Mouse (Mus musculus) kidney, postnatal 0 days (tissue): ENCODE measurements around the gene Nckap5l. TPM values are rescaled to one million over a fixed set of nuclear protein-coding genes. Genes with fewer than 3 reads are reported as not detected.

Experiments used
- ATAC-seq: fragments of 200-750 bp; cut with Nextera tagmentation; replicated peaks from 2 replicates; pipeline ENCODE4 v1.8.0; 2017; ENCODE audit warnings: low read depth, moderate number of reproducible peaks, moderate TSS enrichment, moderate library complexity; ENCODE audit not compliant: low FRiP score
- DNase-seq: peaks from one replicate; pipeline ENCODE4 v3.0.0-alpha.2; 2016; ENCODE audit warnings: low spot score
- H3K27ac ChIP-seq: fragments of 300-500 bp; sonication (generic); 2 replicates; pipeline ENCODE4 v1.5.1; 2014; ENCODE audit warnings: mild to moderate bottlenecking
- H3K27me3 ChIP-seq: fragments of 300-500 bp; sonication (generic); 2 replicates; pipeline ENCODE4 v1.6.1; 2014; ENCODE audit warnings: low read length, mixed read lengths; ENCODE audit not compliant: insufficient read depth
- H3K36me3 ChIP-seq: fragments of 300-500 bp; sonication (generic); 2 replicates; pipeline ENCODE4 v1.6.1; 2014; ENCODE audit warnings: low read length, mixed read lengths; ENCODE audit not compliant: insufficient read depth
- H3K4me1 ChIP-seq: fragments of 300-500 bp; sonication (generic); replicated peaks from 2 replicates; pipeline ENCODE4 v1.6.1; 2014; ENCODE audit warnings: antibody characterized with exemption, low read length, mixed read lengths; ENCODE audit not compliant: insufficient read depth
- H3K4me2 ChIP-seq: fragments of 300-500 bp; sonication (generic); 2 replicates; pipeline ENCODE4 v1.6.1; 2014; ENCODE audit warnings: mild to moderate bottlenecking, low read length, moderate library complexity, mixed read lengths
- H3K4me3 ChIP-seq: fragments of 300-500 bp; sonication (generic); replicated peaks from 2 replicates; pipeline ENCODE4 v1.5.1; 2014; ENCODE audit warnings: low read depth, low read length
- H3K9ac ChIP-seq: fragments of 300-500 bp; sonication (generic); 2 replicates; pipeline ENCODE4 v1.6.1; 2014; ENCODE audit warnings: low read depth, low read length
- H3K9me3 ChIP-seq: fragments of 300-500 bp; sonication (generic); replicated peaks from 2 replicates; pipeline ENCODE4 v1.6.1; 2016; ENCODE audit warnings: low read length, inconsistent platforms, mixed read lengths
- CTCF ChIP-seq: IDR thresholded peaks from 2 replicates; pipeline ENCODE4 v1.5.1; 2016; ENCODE audit warnings: antibody characterized with exemption, low read depth, mild to moderate bottlenecking, moderate library complexity
- whole genome bisulfite sequencing: fragments of 180-500 bp; shearing (Covaris S2); extraction: QIAGEN DNeasy Blood & Tissue Kit; methylation state at CpG from one replicate; pipeline ENCODE4 v1.1.7; 2014; 5-methylcytosine and 5-hydroxymethylcytosine counted together
- polyA plus RNA-seq: library from polyadenylated mRNA; unstranded; fragments of >200 nt; fragmentation: Nextera tagmentation; extraction: Ambion mirVana; gene quantifications from 2 replicates; pipeline ENCODE4 v1.2.1, GENCODE M21; 2015

Gene Nckap5l
- 6.5 and 8.0 TPM in 2 replicates for polyA plus RNA-seq

DNA sequence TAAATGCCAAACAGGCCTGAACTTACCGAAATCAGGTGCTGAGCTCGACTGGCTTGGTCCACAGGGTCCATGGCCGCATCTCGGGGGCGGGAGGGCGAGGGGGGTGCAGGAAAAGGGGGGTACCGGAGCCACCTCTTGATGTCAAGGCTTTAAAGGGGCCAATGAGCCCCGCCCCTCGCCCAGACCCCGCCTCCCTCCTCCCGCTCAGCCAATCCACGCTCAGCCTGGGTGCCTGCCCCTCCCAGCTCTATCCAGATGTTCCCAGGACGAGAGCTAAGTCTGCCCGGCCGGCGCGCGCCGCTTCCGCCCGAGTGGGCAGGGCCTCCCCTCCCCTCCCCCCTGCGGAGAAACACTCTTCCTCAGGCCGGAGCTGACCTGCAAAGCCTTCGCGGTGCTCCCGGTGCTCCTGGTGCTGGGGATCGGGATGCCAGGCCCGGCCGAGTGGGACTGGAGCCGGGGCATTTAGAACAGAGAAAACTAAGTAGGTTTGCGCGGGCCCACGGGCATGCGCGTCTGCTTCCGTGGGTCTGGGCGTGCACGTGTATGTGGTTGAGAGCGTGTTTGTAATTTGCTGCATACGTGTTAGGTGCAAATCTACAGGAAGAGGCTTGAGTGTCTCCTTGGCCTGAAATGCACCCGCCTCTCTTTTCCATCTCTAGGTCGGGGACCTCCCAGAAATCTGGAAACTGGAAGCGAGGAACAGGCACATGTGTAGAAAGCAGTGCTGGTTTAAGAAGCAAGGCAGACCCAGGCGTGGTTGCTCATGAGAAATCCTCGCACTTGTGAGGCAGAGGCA, at the start of gene Nckap5l:
Gene Nckap5l, minus strand, starts transcription at position 143 of the 796 bp plus-strand sequence.
- under 1% methylated on average over 43 of the region's 45 CpGs for WGBS
- peak within 1 kb of the TSS; percentile 81 for H3K9ac ChIP-seq

DNA sequence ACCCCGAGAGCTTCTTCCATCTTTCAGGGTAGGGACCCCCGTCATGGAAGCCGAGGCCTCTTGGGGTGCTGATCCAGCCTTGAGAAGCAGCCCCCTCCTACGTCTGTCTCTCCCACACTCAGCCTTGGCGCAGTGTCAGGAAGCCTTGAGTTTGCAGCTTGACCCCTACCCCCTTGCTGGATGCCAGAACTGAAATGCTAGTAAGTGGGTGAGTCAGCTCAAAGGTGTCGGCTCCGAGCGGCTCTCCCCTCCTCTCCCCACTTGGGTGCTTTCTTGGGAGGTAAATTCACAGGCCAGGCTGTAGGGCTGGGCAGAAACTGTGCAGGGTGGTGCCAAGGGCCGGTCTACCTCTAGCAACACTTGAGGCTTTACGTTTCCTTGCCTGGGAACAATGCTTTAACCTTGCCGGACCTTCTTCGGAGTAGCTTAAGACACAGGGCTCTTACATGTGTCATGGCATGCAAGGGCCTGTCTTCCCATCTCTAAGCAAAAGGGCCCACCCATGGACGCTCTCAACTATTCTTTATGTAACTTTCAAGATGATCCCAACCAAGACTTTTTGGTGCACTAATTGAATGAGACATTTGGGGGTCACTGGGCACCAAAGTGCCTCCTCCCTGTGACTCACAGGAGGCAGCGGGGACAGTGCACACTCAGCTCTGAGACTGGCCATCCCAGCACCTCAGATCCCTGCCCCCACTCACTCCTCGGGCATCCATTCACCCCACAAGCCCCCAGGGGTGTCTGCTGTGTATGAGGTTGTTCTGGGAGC, 48.0 kb upstream of the Nckap5l start:
- no peaks in the 10 kb centered on the region for H3K27me3 ChIP-seq
- H3K36me3 ChIP-seq = no peaks in the 10 kb centered on the region
- peaks cover 12% of the 10 kb centered on the region for H3K4me1 ChIP-seq
- TF ChIP-seq CTCF = no peak
- ATAC-seq (peak; percentile 50; the same call in 1 of the 2 replicates), DNase-seq (peak; percentile 29)
- no peak overlapping the region for H3K4me3 ChIP-seq
- H3K27ac ChIP-seq = no peak overlapping the region
- no peak overlapping the region for H3K9ac ChIP-seq
- H3K4me2 ChIP-seq = no peak overlapping the region
- H3K9me3 ChIP-seq = no peaks in the 10 kb centered on the region
- whole genome bisulfite sequencing = 45% methylated on average over 15 of the region's 15 CpGs

More for the DNA sequence above, at the start of gene Nckap5l:
- Histone ChIP-seq H3K4me2 (peak within 1 kb of the TSS; percentile 90), H3K27ac (peak within 1 kb of the TSS; percentile 90), H3K4me1 (no peaks in the 10 kb centered on the region; the same call in 1 of the 2 replicates), H3K27me3 (no peaks in the 10 kb centered on the region), H3K4me3 (peak within 1 kb of the TSS; percentile 89), H3K9me3 (no peaks in the 10 kb centered on the region), H3K36me3 (no peaks in the 10 kb centered on the region)
- DNase-seq (peak; percentile 97), ATAC-seq (peak; percentile 96)
- TF ChIP-seq CTCF = no peak

DNA sequence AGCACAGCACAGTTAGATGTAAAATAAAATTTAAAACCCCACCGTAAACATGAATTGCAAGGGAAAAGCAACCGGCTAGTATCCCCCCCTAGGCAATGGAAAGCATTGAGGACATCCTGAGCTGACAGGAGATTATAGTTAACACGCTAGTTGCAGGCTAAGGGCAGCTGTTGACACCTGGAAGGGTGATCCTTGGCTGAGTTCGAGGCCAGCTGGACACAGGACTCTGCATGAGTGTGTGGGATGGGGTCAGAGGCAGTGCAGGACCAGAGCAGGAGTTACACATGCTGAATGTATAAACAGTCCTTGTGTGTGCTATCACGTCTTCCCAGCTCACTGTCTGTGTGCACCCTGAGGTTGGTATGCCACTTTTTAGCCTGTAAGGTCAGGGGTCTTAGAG, 45.7 kb upstream of the Nckap5l start:
- Histone ChIP-seq H3K9me3 (no peaks in the 10 kb centered on the region), H3K9ac (no peak overlapping the region), H3K4me2 (no peak overlapping the region), H3K27me3 (no peaks in the 10 kb centered on the region), H3K27ac (no peak overlapping the region; the same call in 1 of the 2 replicates), H3K36me3 (no peaks in the 10 kb centered on the region), H3K4me3 (no peak overlapping the region), H3K4me1 (peaks cover 20% of the 10 kb centered on the region)
- 57% methylated on average over 5 of the region's 5 CpGs for WGBS
- no peak for DNase-seq
- TF ChIP-seq CTCF = no peak
- ATAC-seq = no peak

DNA sequence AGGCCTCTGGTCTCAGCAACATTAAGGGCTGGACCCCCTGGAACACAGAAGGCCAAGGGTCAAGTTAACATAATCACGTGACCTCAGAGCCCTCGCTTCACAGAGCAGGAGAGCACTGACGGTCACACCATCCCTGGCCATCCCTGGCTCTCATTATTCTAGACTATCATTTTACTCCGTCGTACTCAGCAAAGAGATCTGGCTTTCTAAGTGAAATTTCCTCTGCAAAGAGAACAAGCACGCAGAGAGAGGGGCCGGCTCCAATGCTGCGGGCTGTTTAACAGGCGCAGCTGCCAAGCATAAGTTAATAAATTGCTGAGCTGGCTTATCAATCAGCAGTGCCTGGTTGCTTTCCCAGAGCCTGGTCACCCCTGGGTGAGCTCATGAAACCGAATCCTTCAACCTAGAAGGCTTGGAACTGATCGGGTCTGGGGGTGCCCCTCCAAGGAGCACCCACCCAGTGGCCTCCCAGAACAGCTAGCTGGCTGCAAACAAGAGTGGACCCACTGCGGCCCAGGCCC, 44.8 kb upstream of the Nckap5l start:
- ATAC-seq (no peak), DNase-seq (peak; percentile 66)
- H3K9ac ChIP-seq = peak overlapping the region; percentile 9; the same call in 1 of the 2 replicates
- no peak overlapping the region; the same call in 1 of the 2 replicates for H3K4me2 ChIP-seq
- 22% methylated on average over 12 of the region's 12 CpGs for WGBS
- H3K9me3 ChIP-seq = no peaks in the 10 kb centered on the region
- no peak overlapping the region for H3K4me3 ChIP-seq
- no peaks in the 10 kb centered on the region for H3K27me3 ChIP-seq
- no peak for TF ChIP-seq CTCF
- H3K36me3 ChIP-seq = no peaks in the 10 kb centered on the region
- H3K27ac ChIP-seq = peak overlapping the region; percentile 73
- H3K4me1 ChIP-seq = peaks cover 29% of the 10 kb centered on the region

DNA sequence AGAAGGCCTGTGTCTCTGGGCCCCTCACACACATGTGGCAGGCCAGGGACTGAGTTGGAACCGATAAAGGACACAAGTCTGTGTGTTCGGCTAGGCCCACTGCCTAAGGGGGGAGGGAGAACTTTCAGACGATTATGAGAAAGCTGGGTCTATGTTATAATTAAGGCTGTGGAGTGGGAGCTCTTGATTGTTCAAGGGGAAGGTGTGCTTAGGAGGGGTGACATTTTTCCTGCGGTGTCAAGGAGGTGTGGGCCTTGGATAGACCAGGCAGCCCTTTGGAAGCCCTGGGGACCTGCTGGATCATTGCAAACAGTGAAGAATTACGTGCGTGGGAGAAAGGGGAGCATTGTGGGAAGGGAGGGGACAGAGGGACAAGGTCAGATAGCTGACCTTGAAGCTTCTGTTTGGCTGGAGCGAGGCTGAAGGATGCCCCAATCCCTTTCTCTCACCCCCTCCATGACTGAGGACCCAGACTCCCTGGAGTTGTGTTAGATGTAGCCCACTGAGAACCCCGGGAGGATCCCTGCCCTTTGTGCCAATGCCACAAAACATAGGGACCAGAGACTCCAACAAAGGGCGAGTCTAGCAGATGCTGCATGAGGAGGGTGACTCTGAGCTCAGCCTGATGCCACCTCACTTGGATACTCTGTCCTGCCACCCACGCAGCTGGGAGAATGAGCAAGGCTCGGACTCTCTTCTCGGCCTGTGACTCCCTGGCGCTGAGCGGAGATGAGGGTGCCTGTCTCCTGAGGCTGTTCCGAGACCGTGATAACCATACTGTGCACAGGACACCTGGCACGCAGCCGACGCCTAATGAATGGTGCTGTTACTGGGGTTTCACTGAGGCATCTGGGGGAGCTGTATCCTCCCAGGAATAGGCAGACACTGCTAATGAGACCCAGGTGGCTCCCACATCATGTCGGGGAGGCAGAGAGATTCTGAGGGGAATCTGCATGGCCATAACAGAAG, 44.0 kb upstream of the Nckap5l start:
- Histone ChIP-seq H3K4me1 (peaks cover 30% of the 10 kb centered on the region), H3K36me3 (no peaks in the 10 kb centered on the region), H3K9ac (no peak overlapping the region), H3K27ac (peak overlapping the region; percentile 73), H3K9me3 (no peaks in the 10 kb centered on the region), H3K4me2 (no peak overlapping the region), H3K4me3 (no peak overlapping the region), H3K27me3 (no peaks in the 10 kb centered on the region)
- no peak for ATAC-seq
- 45% methylated on average over 20 of the region's 20 CpGs for WGBS
- TF ChIP-seq CTCF = no peak
- peak; percentile 34 for DNase-seq
